Mouse (Mus musculus): ENCODE data around the gene Olfr1162. TPM values are rescaled to one million over a fixed set of nuclear protein-coding genes. Genes with fewer than 3 reads are reported as not detected.

The Olfr1162 gene
- not detected in 2 replicates for polyA plus RNA-seq (2012; rRNA removed; ENCODE audit: low replicate concordance)

DNA sequence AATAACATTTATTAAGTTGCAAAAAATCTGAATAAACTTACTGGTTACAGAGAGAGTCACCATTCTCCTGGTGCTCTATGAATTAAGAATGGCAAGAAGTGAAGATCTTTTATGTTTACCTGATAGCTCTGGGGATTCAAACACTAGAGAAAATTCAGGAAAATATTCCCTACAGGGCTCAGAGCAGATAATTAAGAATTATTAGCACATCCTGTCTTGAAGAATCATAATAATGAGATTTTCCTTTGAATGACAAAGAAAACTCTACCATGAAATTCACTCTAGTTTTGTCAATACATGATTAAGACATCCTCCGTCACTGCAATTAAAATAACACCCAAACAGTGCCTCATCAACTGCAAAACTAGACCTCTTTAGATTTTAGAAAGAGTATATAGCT lies at the start of gene Olfr1162:
TSS of gene Olfr1162 (minus strand) at position 101 of the 400 bp plus-strand sequence.

DNA sequence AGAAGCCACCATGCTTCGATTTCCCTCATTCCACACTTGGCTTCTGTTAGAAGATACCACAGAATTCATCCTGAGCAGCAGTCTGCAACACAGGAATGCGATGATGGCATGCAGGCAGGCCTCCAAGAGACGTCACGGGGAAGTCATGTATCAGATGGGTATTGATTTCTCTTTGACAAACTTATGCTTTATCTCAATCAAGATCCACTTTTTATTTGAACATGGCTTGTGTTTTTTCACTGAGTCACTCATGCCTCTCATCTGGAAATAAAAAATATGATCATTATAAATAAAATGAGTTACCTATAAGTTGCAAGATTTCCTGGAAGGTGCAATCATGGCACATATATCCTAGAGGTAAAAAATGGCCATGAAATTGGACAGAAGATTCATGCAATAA lies 42.9 kb upstream of the Olfr1162 start, which contains the start of gene Olfr1164:
TSS of gene Olfr1164 (minus strand) at position 101 of the 400 bp plus-strand sequence.

DNA sequence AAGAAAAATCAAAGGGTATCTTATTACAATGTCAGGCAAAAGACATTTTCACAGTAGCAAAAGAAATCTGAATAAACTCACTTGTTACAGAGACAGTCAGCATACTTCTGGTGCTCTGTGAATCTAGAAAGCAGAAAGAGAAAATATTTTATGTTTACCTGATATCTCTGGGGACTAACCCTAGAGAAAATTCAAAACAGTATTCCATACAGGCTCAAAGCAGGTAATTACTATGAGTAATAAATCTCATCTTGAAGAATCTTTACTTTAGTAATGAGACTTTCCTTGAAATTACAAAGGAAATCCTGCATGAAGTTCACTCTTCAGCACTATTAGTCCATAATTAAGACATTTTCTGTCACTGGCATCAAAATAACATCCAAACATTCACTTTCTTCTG lies 20.8 kb upstream of the Olfr1162 start, which contains the start of gene Olfr1163:
TSS of gene Olfr1163 (minus strand) at position 101 of the 400 bp plus-strand sequence.

GRCm38 (mm10) chr2:88037599-88037998 lies 13.3 kb downstream of the Olfr1162 start, which contains the start of gene Olfr73:
Olfr73 (minus strand) TSS chr2:88037699.

GRCm38 (mm10) chr2:88022474-88022873 lies 28.5 kb downstream of the Olfr1162 start, which contains the start of gene Olfr1161:
Olfr1161 (plus strand) TSS chr2:88022774.

GRCm38 (mm10) chr2:88007515-88008318 lies 43.2 kb downstream of the Olfr1162 start, which contains the start of gene Olfr1160:
Olfr1160 (minus strand) TSS chr2:88008268.

Other genes with a start within 250 kb of the Olfr1162 start
- gene Olfr1145, start 241.3 kb downstream of the Olfr1162 start, polyA plus RNA-seq (2012; rRNA removed; ENCODE audit: low replicate concordance): not detected in 2 replicates
- not detected in 2 replicates for gene Olfr1148, start 220.6 kb downstream of the Olfr1162 start, polyA plus RNA-seq (2012; rRNA removed; ENCODE audit: low replicate concordance)
- gene Olfr1150-ps1, start 207.1 kb downstream of the Olfr1162 start, polyA plus RNA-seq (2012; rRNA removed; ENCODE audit: low replicate concordance): not detected in 2 replicates
- not detected in 2 replicates for gene Olfr1151, start 195.3 kb downstream of the Olfr1162 start, polyA plus RNA-seq (2012; rRNA removed; ENCODE audit: low replicate concordance)
- not detected in 2 replicates for gene Olfr1152, start 184.6 kb downstream of the Olfr1162 start, polyA plus RNA-seq (2012; rRNA removed; ENCODE audit: low replicate concordance)
- gene Olfr1153, start 156.2 kb downstream of the Olfr1162 start, polyA plus RNA-seq (2012; rRNA removed; ENCODE audit: low replicate concordance): not detected in 2 replicates
- gene Olfr1154, start 146.0 kb downstream of the Olfr1162 start, polyA plus RNA-seq (2012; rRNA removed; ENCODE audit: low replicate concordance): not detected in 2 replicates
- gene Olfr1155, start 106.0 kb downstream of the Olfr1162 start, polyA plus RNA-seq (2012; rRNA removed; ENCODE audit: low replicate concordance): not detected in 2 replicates
- not detected in 2 replicates for gene Olfr1156, start 98.0 kb downstream of the Olfr1162 start, polyA plus RNA-seq (2012; rRNA removed; ENCODE audit: low replicate concordance)
- gene Olfr1157, start 82.8 kb downstream of the Olfr1162 start, polyA plus RNA-seq (2012; rRNA removed; ENCODE audit: low replicate concordance): not detected in 2 replicates
- not detected in 2 replicates for gene Olfr74, start 76.5 kb downstream of the Olfr1162 start, polyA plus RNA-seq (2012; rRNA removed; ENCODE audit: low replicate concordance)
- not detected in 2 replicates for gene Olfr1158, start 61.0 kb downstream of the Olfr1162 start, polyA plus RNA-seq (2012; rRNA removed; ENCODE audit: low replicate concordance)
- gene Olfr1160, start 42.9 kb downstream of the Olfr1162 start, polyA plus RNA-seq (2012; rRNA removed; ENCODE audit: low replicate concordance): not detected in 2 replicates
- gene Olfr1161, start 28.4 kb downstream of the Olfr1162 start, polyA plus RNA-seq (2012; rRNA removed; ENCODE audit: low replicate concordance): not detected in 2 replicates
- not detected in 2 replicates for gene Olfr73, start 13.4 kb downstream of the Olfr1162 start, polyA plus RNA-seq (2012; rRNA removed; ENCODE audit: low replicate concordance)
- gene Olfr1163, start 20.7 kb upstream of the Olfr1162 start, polyA plus RNA-seq (2012; rRNA removed; ENCODE audit: low replicate concordance): not detected in 2 replicates
- gene Olfr1164, start 42.8 kb upstream of the Olfr1162 start, polyA plus RNA-seq (2012; rRNA removed; ENCODE audit: low replicate concordance): not detected in 2 replicates
- gene Olfr1166, start 77.1 kb upstream of the Olfr1162 start, polyA plus RNA-seq (2012; rRNA removed; ENCODE audit: low replicate concordance): not detected in 2 replicates
- gene Olfr1167, start 104.1 kb upstream of the Olfr1162 start, polyA plus RNA-seq (2012; rRNA removed; ENCODE audit: low replicate concordance): not detected in 2 replicates
- not detected in 2 replicates for gene Olfr1168, start 130.8 kb upstream of the Olfr1162 start, polyA plus RNA-seq (2012; rRNA removed; ENCODE audit: low replicate concordance)
- gene Olfr1170, start 177.2 kb upstream of the Olfr1162 start, polyA plus RNA-seq (2012; rRNA removed; ENCODE audit: low replicate concordance): not detected in 2 replicates
- not detected in 2 replicates for gene Olfr1173, start 228.7 kb upstream of the Olfr1162 start, polyA plus RNA-seq (2012; rRNA removed; ENCODE audit: low replicate concordance)